Mouse (Mus musculus): ENCODE measurements around the gene Imp3.

DNA sequence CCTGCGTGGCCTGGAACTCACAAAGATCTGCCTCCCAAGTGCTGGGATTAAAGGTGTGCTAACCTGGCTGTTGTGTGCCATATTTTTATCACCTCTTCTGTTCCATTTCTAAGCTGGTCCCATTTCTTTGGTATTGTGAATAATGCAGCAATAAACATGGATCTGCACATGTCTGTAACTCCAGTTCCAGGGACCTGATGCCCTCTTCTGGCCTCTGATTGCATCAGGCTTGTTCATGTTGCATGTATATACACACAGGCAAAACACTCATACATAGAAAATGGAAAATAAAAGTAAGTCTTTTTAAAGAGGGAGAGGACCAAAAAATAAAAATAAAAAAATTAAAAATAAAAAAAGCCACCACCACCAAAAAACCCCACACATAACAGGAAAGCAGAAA, 16.3 kb downstream of the Imp3 start:
- TF ChIP-seq CTCF (IDR thresholded peaks at IDR 0.05; ENCODE audit: low read depth, low read length) (no peak), GATA1 (IDR thresholded peaks at IDR 0.05; ENCODE audit: borderline replicate concordance, low read length) (no peak)

All from G1E (cell line).